Mouse (Mus musculus) retina, embryonic 14.5 days (tissue): ENCODE measurements around the gene Gpnmb.

Experiments
- DNase-seq: peaks from one replicate; pipeline ENCODE4 v3.0.0-alpha.2; 2015; ENCODE audit warnings: low spot score

The Gpnmb gene

DNA sequence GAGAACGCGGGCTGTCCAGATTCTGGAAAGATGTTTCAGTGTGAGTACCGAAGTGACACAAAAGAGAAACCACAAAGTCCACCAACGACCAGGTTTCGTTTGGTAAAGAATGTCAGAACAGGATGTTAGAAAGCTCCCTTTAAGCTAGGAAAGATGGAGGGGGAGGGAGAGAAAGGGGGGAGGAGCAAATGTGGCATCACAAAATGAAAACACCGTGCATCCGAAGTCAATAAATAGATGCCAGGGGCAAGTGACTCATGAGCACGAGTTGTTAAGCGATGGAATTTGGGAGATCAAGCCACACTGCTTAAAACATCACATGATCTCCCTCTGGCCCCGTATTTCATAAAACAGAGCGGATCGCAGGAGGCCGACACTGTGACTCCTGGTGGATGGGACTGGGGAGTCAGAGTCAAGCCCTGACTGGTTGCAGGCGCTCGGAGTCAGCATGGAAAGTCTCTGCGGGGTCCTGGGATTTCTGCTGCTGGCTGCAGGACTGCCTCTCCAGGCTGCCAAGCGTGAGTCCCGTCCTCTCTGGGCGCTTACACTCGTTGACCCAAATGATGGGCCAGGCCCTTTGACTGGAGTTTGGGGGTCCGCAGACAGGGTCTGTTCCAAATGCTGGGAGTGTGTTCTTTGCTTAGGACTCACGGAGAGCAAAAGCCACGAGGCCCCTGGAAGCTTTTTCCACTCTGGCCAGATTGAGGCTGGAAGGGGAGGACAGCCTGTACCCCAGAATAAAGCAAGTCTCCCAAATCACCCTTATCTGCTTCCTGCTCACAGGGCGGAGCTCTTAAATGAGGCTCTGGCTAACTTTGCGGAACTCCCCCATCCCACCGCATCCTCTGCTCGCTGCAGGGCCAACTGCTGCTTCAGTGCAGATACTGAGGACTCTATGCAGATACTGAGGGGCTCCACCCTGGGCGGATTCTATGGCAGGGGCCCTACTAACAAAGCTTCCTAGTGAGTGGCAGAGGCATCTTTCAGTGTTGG, at the start of gene Gpnmb:
Gene Gpnmb (plus strand): TSS at position 272 of the 993 bp plus-strand sequence.
- no peak for DNase-seq

DNA sequence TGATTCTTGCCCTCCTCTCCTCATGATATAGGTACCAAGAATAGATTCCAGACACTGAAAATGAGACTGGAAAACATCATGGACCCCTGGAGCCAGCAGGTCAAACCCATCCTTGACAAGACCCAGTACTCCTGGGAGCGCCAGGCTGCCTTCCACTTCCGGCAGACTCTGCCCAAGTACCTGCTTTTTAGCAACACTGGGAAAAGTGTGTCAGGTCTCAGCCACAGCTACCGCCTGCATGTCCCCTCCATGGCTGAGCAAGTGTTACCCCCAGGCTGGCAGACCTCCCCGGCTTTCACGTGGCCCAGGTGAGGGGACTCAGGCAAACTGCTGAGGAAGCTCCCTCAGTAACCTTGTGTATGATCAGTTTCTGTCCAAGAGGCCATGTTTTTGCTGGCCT, 46.4 kb upstream of the Gpnmb start:
- no peak for DNase-seq

- no peak for DNase-seq
Measured at GRCm38 (mm10) chr6:48991991-48992390, 44.4 kb upstream of the Gpnmb start.

DNA sequence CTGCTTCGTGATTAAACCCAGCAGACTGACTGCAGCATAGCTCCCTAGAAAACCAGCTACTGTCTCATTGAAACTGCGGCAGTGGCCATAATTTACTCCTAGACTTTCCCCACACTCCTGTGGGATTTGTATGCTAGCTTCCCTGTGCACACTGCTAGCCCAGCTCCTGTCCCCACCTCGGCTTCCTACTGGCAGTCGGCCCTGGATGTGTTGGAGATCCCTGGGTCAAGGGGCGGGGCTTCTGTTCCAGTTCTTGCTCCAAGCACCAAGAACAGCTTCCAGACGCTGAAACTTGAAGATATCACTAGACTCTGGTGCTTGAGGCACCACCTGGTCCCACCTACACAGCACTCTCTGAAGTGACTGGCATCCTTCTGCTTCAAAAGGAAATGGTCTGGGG, 38.2 kb upstream of the Gpnmb start:
- no peak for DNase-seq

- no peak for DNase-seq
Measured at GRCm38 (mm10) chr6:48998796-48999195, 37.5 kb upstream of the Gpnmb start.

- DNase-seq: peak; percentile 10
Measured at GRCm38 (mm10) chr6:49003381-49003780, 33.0 kb upstream of the Gpnmb start.

DNA sequence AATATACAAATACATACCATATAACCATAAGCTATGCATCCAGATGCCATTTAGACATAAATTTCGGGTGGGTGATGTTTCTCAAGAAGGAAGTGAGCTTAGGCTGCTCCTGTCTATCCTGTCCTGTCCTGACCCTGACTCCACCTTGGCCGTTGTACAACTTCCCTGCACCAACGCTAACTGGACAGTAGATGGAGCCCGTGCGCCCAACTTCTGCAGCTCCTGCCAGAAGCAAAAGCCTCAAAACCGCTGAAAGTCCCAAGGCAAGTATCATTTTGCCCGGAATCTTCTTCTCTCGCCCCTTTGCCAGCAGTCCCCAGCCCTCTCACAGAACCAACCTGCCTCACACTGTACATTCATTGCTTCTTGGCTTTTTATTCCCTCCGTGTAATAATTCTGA, 28.4 kb upstream of the Gpnmb start:
- DNase-seq: peak; percentile 90

DNA sequence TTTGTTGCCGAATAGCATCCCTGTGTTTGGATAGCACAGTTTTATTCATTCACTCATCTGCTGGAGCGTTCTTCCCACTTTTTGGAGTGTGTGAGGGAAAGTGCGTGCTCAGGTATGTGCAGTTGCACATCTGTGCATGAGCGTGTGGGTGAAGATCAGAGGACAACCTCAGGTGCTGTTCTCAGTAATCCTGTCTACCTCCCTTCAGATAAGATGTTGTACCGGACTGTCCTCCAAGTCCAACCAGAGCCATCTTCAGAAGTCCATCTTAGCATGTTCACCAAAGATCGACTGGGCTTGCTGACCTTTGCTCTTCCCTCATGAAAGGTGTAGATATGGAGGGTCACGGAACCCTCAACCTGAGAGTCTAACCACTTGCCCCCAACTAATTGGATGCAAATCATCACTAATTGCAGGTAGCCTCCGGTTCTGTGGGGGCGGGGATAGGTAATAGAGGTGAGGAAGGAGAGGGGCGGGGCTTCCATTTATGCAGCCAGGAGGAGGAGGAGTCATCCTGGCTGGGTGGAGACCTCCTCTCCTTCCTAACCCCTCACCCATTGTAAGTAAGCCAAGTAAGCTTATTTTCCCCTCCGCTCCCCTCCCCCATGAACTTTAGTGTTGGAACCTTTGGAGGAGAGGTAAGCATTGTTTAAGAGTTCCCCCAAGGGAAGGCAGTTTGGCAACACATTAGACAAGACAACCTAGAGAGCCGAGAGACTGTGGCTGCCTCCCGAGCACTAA, 27.8 kb upstream of the Gpnmb start:
- DNase-seq: peak; percentile 15

DNA sequence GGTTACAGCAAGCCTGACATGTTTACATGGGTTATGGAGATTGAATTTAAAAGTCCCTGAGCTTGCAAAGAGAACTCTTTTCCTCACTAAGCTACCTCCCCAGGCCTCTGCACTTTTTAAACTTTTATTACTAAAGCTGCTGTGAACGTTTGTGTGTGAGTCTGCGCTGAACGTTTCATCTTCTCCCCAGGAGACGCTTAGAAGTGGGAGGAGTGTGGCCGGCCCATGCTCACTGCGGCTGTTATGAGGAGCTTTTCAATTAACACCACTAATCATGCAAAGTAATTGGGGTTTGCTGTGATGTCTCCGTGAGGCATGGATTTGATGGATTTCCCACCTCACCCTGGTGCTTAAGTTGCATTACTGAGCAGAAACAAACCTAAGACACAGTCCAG, 27.2 kb upstream of the Gpnmb start:
- no peak for DNase-seq

GRCm38 (mm10) chr6:49009665-49010064, 26.7 kb upstream of the Gpnmb start:
- no peak for DNase-seq

DNA sequence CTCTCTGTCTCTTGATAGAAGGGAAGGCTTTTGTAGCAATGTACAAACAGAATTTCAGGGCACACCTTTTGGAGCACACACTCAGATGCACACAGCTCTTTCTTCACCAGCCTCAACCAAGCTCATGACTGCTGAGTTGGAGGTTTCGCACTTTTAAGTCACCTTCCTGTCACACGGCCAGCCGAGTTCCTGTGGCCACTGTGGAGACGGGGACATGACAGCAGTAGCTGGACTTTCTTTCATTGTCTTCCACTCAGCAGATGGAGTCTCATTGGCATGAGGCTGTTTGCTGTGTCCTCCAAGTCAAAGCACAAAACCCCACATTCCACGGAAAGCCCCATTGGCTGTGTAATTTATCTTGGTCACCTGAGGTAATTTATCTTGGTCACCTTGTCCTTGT, 25.2 kb upstream of the Gpnmb start:
- DNase-seq: no peak

GRCm38 (mm10) chr6:49013023-49013422, 23.3 kb upstream of the Gpnmb start:
- no peak for DNase-seq

DNA sequence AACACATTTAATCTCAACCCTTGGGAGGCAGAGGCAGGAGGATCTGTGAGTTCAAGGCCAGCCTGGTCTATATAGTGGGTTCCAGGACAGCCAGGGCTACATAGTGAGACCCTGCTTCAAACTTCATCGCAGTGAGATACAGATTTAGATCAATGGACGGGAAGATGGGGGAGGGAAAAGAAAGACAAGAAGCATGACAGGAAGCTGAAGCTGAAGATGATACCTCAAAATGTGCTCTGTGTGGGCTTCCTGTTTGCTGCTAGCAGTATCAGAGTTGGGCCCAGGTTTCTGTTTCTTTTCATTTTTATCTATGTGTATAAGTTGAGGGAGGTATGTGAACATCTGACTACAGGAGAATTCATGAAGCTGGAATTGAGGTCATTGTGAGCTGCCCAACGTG, 22.9 kb upstream of the Gpnmb start:
- no peak for DNase-seq

DNA sequence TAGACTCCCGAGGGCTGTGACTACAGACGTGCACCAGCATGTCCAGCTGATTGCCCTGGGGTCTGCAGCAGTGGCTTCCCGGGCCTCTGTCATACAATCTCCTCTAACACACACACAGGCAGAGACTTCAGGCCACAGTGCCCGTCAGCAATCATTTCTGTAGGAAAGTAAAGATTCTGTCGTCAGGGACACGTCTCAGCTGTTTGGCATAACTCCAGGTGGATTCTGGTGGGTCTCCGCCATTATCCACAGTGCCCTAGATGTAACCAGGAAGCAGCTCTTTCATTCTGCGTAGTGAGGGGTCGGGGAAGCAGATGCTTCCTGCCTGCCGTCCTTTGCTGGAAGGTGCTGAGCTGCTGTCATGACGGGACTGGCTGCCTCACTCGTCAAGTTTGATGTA, 19.2 kb upstream of the Gpnmb start:
- DNase-seq: no peak

- no peak for DNase-seq
Measured at GRCm38 (mm10) chr6:49019341-49019740, 17.0 kb upstream of the Gpnmb start.

- DNase-seq: no peak
Measured at GRCm38 (mm10) chr6:49021141-49022012, 15.0 kb upstream of the Gpnmb start.

DNA sequence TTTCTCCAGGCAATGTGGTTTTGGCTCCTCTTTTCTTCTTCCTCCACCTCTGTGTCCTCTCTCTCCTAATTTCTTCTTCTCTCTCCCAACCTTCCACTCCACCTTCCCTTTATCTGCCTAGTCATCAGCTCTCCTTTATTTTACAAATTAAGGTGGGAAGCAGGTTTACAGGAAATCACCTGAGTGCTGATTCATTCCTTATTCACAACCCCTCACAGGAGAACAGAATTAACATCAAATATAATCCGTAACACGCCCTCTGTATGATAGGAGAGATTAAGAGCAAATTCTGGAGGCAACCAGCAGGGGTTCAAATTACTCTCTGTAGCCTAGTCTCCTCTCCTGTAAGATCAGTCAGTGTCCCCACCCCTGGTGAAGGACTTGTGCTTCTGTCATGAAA, 14.0 kb upstream of the Gpnmb start:
- DNase-seq: no peak

DNA sequence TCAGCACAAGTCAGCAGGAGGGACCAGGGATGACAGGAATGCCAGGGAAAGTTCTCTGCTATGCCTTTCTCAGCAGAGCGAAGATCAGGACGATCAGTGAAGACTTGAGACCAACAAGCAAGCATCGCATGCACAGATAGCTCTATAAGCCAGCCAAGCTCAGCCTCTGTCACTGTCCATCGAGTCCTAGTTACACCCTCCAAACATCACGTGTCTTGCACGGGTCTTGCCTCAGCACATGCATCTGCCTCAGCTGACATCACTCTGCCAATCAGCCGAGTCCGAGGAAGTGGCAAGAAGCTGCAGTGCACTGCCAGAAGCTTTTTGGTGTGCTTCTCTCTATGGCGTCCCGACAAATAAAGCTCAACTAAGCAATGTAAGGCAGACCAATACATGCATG, 13.0 kb upstream of the Gpnmb start:
- DNase-seq: no peak

GRCm38 (mm10) chr6:49025290-49025689, 11.1 kb upstream of the Gpnmb start:
- no peak for DNase-seq

DNA sequence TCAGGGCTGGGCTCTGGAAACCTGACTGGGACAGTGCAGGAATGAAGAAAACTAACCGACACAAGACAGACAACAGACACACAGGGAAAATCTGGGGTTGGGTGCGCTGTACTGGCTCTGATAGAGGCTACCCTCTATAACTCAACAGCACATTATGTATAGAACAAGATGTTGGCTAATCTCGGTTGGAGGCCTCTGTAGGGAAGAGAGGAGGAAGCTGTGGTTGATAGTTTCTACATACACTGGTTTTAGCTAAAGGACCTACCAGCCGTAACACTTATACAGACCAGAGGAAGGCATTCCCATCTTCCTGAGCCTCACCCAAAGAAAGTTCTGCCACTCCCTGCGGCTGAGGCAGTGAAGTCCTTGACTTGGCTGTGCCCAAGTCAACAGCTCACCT, 9.8 kb upstream of the Gpnmb start:
- no peak for DNase-seq

- DNase-seq: no peak
Measured at GRCm38 (mm10) chr6:49028019-49028418, 8.3 kb upstream of the Gpnmb start.

DNA sequence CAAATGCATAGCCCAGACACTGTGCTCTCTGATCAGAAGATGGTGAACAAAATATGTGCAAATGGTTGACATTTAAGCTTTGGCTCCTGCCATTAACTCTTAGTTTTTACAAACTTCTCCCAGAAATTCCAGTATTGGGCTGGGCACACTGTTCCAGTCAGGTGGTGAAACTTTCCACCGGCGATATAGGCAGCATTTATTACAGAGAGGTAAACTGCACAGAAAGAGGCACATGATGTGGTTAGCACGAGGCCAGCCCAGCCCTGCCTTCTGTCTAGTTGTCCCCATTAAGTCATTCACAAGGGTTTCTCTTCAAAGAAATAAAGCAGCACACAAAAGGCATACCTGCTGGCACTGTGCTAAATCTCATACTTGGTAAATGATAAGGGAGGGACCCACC, 7.6 kb upstream of the Gpnmb start:
- DNase-seq: no peak
